Mouse (Mus musculus): ENCODE data around the gene 4933428M09Rik.
"Not testable (repeated sequence)": the region's sequence is repeated elsewhere in the genome, so short reads cannot be mapped to it uniquely, and the experiment has no call there.

- TF ChIP-seq ZC3H11A (IDR thresholded peaks at IDR 0.05; ENCODE audit: borderline replicate concordance, low read depth, low read length); ZNF384 (IDR thresholded peaks at IDR 0.05; ENCODE audit: low read depth, low read length); HCFC1 (IDR thresholded peaks at IDR 0.05; ENCODE audit: borderline replicate concordance, insufficient read depth, low read length); CHD2 (IDR thresholded peaks at IDR 0.05; ENCODE audit: low read depth, low read length); MAFK (IDR thresholded peaks at IDR 0.05; ENCODE audit: insufficient read depth, low read depth, low read length): not testable (repeated sequence)
These were observed 30.3 kb downstream of the 4933428M09Rik start for GRCm38 (mm10) chrX:139209191-139209828.

Data from ES-E14 (cell line).